Mouse (Mus musculus) spleen, adult 2 months (tissue): ENCODE measurements around the gene Msi1. TPM values are rescaled to one million over a fixed set of nuclear protein-coding genes. Genes with fewer than 3 reads are reported as not detected.

ENCODE experiments used
- DNase-seq, 2 experiments: peaks; one replicate each; pipeline versions ENCODE4 v3.0.0 to v3.0.0-alpha.2; 2012 to 2021; ENCODE audit warnings: low spot score in 2 of 2, low read depth in 1 of 2
- H3K27ac ChIP-seq: fragments of 200-500 bp; 2 replicates; pipeline ENCODE4 v1.5.1; 2012; ENCODE audit warnings: low read length, inconsistent platforms; ENCODE audit not compliant: insufficient read depth
- H3K27me3 ChIP-seq: fragments of 200-500 bp; 2 replicates; pipeline ENCODE4 v1.6.1; 2012; ENCODE audit warnings: mild to moderate bottlenecking, moderate library complexity, low read length, inconsistent platforms; ENCODE audit not compliant: control insufficient read depth, insufficient read depth
- H3K36me3 ChIP-seq: fragments of 200-500 bp; 2 replicates; pipeline ENCODE4 v1.6.1; 2012; ENCODE audit warnings: mild to moderate bottlenecking, low read length, inconsistent platforms; ENCODE audit not compliant: control insufficient read depth, insufficient read depth
- H3K4me1 ChIP-seq: fragments of 200-500 bp; 2 replicates; pipeline ENCODE4 v1.6.1; 2011; ENCODE audit warnings: inconsistent platforms; ENCODE audit not compliant: control insufficient read depth, insufficient read depth, insufficient read length
- H3K4me3 ChIP-seq: fragments of 200-500 bp; 2 replicates; pipeline ENCODE4 v1.5.1; 2011; ENCODE audit warnings: mild to moderate bottlenecking, inconsistent platforms; ENCODE audit not compliant: insufficient read depth, insufficient read length; ENCODE audit errors: extremely low read depth
- CTCF ChIP-seq: fragments of 200-500 bp; IDR thresholded peaks from 2 replicates; pipeline ENCODE4 v1.5.1; 2011; ENCODE audit warnings: mild to moderate bottlenecking, inconsistent platforms; ENCODE audit not compliant: insufficient read depth, insufficient read length, insufficient replicate concordance; ENCODE audit errors: extremely low read depth
- POLR2A ChIP-seq: fragments of 200-500 bp; IDR thresholded peaks from 2 replicates; pipeline ENCODE4 v1.6.1; 2011; ENCODE audit warnings: low read depth, low read length, inconsistent platforms
- WGBS: fragments of 180-500 bp; shearing (Covaris S2); methylation state at CpG from one replicate; pipeline ENCODE4 v1.1.7; 2018; 5-methylcytosine and 5-hydroxymethylcytosine counted together
- polyA plus RNA-seq: library from polyadenylated mRNA; depleted of rRNA; stranded (reverse); fragments of >200 nt; gene quantifications from 2 replicates; pipeline ENCODE4 v1.2.3, GENCODE M21; 2012

Gene Msi1
- polyA plus RNA-seq, 1 experiment, result 0.47 TPM

DNA sequence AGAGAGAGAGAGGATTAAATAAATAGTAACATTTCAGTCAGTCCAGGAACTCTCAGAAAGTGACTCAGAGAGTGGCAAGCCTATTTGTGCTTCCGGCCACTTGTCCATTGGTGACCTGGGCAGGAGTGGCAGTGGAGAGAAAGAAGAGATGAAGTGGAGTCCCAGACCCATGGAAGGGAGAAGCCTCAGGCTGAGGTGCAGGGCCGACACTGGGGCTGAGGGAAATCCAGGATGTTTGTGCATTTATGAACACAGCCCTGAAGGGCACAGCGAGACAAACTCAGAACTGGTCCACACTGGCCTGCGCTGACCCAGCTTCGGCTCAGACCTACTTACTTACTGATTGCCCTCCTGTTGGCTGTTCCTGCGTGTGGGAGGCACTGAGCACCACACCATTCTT lies 40.4 kb downstream of the Msi1 start:
- no peak overlapping the region for H3K27ac ChIP-seq
- DNase-seq, result no peak
- 76% methylated on average over 6 of the region's 6 CpGs for WGBS

DNA sequence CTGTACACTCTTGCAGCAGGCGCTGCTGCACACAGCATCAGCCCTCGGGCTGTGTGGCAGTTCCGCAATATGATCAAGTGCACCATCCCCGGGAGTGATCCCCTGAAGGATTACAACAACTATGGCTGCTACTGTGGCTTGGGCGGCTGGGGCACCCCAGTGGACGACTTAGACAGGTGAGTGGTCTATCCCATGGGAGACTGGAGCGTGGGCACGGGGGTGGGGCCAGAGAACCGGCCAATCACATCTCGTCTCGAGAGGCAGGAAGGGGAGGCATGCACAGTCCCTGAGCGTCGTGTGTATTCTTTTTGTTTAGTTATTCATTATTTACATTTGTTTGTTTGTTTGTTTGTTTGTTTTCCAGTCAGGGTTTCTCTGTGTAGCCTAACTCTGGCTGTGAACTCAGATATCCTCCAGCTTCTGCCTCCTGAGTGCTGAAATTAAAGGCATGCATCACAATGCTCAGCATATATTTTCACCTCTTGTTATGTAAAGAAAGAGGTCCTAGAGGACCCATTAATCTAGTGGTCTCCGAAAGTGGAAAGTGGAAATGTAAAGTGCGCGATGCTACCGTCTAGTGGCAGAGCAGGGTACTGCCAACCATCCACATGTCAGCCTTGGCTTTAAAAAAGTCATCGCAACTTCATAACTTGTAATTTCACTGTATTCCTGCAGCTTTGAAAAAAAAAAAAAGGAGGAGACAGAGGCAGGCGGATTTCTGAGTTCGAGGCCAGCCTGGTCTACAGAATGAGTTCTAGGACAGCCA lies 41.5 kb downstream of the Msi1 start:
- 34% methylated on average over 20 of the region's 20 CpGs for WGBS

More for the DNA sequence above, 40.4 kb downstream of the Msi1 start:
- Histone ChIP-seq H3K27me3 (0 out of 2 replicates have a peak, but pooled peaks cover 1% of the 10 kb centered on the region), H3K36me3 (no peaks in the 10 kb centered on the region), H3K4me1 (no peaks in the 10 kb centered on the region), H3K4me3 (no peak overlapping the region)
- TF ChIP-seq CTCF (no peak), POLR2A (no peak)

DNA sequence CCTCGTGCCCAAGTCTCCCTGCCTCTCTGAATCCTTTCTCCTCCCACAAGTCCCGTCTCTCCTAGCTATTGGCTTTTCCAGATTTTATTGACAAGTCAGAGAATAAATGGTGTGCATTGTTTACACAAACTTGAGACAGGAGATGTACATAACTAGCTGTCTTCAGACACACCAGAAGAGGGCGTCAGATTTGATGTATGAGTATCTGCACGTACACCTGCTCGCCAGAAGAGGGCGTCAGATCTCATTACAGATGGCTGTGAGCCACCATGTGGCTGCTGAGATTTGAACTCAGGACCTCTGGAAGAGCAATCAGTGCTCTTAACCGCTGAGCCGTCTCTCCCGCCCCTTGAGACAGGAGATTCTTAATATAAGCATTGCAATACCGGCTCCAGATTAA lies 43.8 kb downstream of the Msi1 start:
- TF ChIP-seq POLR2A (no peak), CTCF (no peak)
- Histone ChIP-seq H3K27me3 (no peaks in the 10 kb centered on the region), H3K4me1 (no peaks in the 10 kb centered on the region), H3K4me3 (no peak overlapping the region), H3K36me3 (peaks cover 1% of the 10 kb centered on the region; the same call in 1 of the 2 replicates), H3K27ac (no peak overlapping the region)
- WGBS, result 76% methylated on average over 10 of the region's 10 CpGs
- DNase-seq, result no peak

More for the DNA sequence above, 41.5 kb downstream of the Msi1 start:
- no peak overlapping the region for H3K4me3 ChIP-seq
- H3K36me3 ChIP-seq, result no peaks in the 10 kb centered on the region
- no peaks in the 10 kb centered on the region for H3K4me1 ChIP-seq
- no peak overlapping the region for H3K27ac ChIP-seq
- peak; percentile 56; the same call in 1 of the 2 replicates for TF ChIP-seq CTCF
- TF ChIP-seq POLR2A, result no peak
- 0 out of 2 replicates have a peak, but pooled peaks cover 1% of the 10 kb centered on the region for H3K27me3 ChIP-seq
- DNase-seq, result peak in 1 of 2 experiments; percentile 56

DNA sequence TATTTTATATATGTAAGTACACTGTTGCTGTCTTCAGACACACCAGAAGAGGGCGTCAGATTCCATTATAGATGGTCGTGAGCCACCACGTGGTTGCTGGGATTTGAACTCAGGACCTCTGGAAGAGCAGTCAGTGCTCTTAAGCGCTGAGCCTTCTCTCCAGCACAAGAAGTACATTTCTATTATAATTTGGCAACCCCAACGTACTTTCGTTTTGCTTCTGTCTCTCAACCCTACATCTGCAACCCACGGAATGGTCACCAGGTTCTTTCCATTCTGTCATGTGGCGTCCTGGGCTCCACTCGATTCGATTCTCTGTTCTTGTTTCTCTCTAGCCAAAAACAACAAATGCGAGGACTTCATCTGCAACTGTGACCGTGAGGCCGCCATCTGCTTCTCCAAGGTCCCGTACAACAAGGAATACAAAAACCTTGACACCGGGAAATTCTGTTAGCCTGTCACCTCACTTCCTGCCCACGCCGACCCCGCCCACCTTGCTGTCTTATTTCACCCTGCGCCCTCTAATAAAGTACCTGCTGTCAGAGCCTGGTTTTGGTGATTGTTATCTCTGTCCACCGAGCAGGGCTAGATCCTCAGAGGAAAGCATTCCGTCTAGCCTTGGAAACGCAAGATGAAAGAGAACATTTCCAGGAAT lies 44.9 kb downstream of the Msi1 start:
- H3K4me3 ChIP-seq, result peak overlapping the region; percentile 47; the same call in 1 of the 2 replicates

DNA sequence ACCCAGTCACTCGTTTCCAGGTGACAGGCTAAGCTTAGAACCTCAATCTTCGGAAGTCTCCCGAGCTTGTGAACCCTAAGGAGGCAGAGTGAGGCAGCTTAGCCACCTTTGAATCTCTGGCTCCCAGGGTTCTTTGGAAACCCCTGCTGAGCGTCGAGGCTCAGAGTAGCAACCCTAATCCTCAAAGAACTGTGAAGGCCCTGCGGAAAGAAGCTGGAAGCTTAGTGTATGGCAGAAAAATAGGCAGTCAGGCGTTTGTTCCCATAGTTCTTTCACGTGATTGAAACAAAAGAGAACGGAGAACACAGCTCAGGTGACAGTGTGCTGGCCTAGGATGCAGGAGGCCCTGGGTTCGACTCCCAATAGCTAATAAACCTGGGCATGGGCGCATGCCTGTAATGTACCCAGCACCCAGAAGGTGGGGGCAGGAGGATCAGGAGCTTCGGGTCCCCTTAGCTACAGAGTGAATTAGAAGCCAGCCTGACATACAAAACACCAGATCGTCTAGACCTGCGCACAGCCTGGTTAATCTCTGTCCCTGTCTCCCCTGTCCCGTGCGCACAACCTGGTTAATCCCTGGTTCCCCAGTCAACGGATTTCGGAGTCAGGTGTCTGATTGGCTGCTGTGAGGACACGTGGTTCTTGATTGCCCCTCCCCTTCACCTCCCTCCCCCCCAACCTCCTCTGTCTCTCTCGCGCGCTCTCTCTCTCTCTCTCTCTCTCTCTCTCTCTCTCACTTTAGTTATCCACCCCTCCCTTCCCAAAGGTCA lies 46.1 kb downstream of the Msi1 start:
- DNase-seq, result no peak
- Histone ChIP-seq H3K4me3 (peak overlapping the region; percentile 49), H3K4me1 (no peaks in the 10 kb centered on the region), H3K27ac (no peak overlapping the region), H3K27me3 (no peaks in the 10 kb centered on the region), H3K36me3 (peaks cover 4% of the 10 kb centered on the region)
- TF ChIP-seq POLR2A, result no peak
- TF ChIP-seq CTCF, result no peak
- 41% methylated on average over 22 of the region's 22 CpGs for WGBS

More for the DNA sequence above, 44.9 kb downstream of the Msi1 start:
- no peaks in the 10 kb centered on the region for H3K4me1 ChIP-seq
- no peak for DNase-seq
- TF ChIP-seq POLR2A (no peak), CTCF (no peak)
- H3K27me3 ChIP-seq, result no peaks in the 10 kb centered on the region
- 49% methylated on average over 22 of the region's 22 CpGs for WGBS
- no peak overlapping the region for H3K27ac ChIP-seq
- peaks cover 2% of the 10 kb centered on the region for H3K36me3 ChIP-seq

DNA sequence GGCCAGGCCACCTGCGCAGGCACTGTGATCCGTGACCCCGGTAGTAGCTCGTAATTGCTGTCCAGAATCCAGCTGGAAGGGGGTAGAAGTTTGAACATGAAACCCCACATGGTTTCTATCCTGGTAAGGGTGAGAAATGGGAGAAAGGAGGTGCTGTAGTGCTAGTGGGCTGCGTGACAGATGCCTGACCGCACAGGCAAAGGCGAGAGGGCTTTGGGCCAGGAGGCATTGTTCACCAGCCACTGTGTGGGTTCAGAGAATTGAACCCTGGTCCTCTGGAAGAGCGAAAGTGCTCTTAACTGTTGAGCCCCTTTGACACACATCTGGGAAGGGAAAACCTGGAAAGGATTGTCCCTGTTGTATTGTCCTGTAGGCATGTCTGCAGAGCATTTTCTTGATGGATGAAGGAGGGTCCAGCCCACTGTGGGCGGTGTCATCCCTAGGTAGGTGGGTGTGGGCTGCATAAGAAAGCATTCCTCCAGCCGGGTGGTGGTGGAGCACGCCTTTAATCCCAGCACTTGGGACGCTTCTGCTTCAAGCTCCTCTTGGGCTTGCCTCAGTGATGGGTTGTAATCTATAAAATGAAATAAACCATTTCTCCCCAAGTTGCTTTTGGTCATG lies 46.8 kb downstream of the Msi1 start:
- 75% methylated on average over 12 of the region's 12 CpGs for WGBS
- TF ChIP-seq POLR2A, result no peak
- TF ChIP-seq CTCF, result no peak
- DNase-seq, result no peak
- H3K27me3 ChIP-seq, result no peaks in the 10 kb centered on the region
- H3K4me1 ChIP-seq, result no peaks in the 10 kb centered on the region
- peaks cover 4% of the 10 kb centered on the region for H3K36me3 ChIP-seq
- peak overlapping the region; percentile 49; the same call in 1 of the 2 replicates for H3K4me3 ChIP-seq
- no peak overlapping the region for H3K27ac ChIP-seq
